Mouse (Mus musculus) ovary, postnatal 36 days (tissue): ENCODE data around the gene Vrk2.

Experiments used
- DNase-seq: peaks from one replicate; pipeline ENCODE4 v3.0.0; 2022; ENCODE audit warnings: low spot score, mixed read lengths

Gene Vrk2

GRCm38 (mm10) chr11:26551551-26551950, 42.2 kb downstream of the Vrk2 start:
- no peak for DNase-seq

- DNase-seq = no peak
Measured at GRCm38 (mm10) chr11:26537816-26538215, 56.0 kb downstream of the Vrk2 start.

DNA sequence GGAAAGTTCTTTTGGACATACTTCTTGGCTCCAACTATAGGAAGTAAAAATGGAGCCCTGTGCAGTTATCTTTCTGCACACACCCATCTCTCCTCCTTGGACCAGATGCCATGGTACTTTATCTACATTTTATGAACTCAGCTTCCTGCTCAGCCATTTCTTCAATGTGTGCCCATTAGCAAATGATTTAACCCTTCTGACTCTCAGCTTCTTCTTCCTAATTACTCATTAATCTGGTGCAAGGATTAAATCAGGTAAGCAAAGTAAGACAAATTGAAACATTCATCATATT, 60.0 kb downstream of the Vrk2 start:
- no peak for DNase-seq

DNA sequence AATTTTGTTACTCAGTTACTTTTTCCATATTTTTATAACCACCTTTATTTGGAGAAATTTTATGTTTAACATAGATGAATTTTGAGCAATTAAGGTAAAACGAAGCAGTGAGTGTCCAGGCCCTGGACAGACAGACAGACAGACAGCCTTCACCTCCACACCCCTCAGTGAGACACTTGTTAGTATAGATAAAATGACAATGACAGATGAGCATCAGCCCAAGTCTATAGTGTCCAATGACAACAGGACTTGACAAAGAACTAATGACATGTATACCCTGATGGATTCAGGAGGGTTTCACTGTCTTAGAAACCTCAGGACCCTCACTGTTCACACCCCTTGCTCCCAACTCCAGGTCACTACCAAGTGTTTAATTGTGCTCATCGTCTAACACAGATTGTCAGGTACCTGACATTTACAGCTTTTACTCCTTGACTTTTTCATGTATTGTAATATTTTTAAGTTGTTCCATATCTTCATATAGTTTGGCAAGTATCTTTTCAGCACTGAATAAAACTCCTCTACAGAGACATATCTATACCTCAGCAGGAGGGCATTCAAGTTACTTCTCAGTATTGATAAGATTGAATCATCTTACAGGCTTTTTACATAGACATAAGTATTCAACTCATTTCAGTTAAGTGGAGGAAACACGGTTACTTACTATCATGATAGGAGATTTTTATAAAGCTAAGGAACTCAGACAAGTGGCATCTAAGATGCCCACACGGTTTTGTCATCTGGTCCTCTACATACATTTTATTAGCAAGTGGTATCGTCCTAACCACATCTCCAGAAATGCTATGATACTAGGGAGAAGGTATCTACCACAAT, 60.6 kb downstream of the Vrk2 start:
- no peak for DNase-seq

DNA sequence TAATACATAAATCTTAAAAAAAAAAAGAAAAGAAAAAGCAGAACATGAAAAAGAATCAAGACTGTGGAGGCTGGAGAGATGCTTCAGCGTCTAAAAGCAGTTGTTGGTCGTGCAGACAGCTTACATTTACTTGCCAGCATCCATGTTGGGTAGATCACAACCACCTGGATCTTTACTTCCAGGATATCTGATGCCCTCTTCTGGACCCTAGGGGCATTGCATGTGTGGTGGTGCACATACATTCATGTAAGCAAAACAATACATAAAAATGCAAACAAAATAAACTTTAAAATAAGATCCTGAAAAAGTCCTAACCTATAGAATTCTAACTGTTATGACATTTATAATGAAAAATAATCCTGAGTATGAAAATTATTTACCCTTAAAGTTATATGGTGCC, 66.9 kb downstream of the Vrk2 start:
- DNase-seq = no peak

- no peak for DNase-seq
Measured at GRCm38 (mm10) chr11:26518991-26519390, 74.8 kb downstream of the Vrk2 start.

GRCm38 (mm10) chr11:26516086-26516485, 77.7 kb downstream of the Vrk2 start:
- no peak for DNase-seq

DNA sequence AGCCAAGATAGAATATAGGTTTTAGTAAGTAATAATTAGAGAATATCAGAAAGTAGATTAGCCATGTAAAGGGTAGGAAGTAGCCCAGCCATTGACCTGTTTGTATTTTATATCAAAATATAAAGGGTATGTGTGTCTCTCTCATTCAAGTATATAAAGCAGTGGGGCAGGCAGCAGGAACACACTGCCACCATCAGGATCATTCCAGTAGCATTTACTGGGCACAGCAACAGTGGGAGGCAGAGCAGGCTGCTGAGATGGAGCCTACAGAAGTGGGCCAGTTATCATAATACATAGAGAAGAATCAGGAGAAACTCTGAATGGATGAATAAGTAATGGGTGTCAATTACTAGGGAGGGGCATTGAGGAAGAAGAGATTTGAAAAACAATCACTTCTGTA, 80.1 kb downstream of the Vrk2 start:
- no peak for DNase-seq

- no peak for DNase-seq
Measured at GRCm38 (mm10) chr11:26495951-26496350, 97.8 kb downstream of the Vrk2 start.

DNA sequence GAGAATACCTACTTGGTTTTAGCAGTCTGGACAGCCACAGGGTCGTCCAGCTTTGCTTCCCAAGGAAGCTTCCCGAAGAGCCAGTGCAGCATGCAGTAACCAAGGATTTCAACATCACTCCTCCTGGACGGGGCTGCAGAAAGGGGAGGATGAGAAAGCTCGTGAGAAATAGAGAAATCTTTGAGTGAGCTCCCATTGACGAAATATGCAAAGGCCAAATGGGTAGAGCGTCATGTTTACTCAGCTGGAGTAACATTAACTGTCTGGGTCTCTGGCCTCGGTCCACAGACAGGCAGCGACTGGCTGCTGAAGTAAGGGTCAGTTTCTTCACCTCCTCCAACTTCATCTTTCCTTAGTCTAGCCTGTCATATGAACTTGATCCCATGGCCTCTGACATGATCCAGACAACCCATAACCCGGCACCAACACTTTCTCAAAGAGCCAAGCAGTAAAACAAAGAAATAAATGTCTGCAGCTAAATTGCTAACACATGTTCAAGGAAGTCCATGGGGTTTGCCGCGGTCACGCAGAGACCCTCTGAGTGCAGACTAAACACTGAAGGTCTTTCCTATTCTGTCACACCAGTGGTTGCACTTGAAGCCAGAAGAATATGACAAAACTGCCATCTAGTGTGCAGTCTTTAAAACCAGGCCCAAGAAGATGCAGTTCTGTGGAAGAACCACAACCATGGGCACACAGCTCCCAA, 103.9 kb downstream of the Vrk2 start:
- DNase-seq = peak; percentile 16

DNA sequence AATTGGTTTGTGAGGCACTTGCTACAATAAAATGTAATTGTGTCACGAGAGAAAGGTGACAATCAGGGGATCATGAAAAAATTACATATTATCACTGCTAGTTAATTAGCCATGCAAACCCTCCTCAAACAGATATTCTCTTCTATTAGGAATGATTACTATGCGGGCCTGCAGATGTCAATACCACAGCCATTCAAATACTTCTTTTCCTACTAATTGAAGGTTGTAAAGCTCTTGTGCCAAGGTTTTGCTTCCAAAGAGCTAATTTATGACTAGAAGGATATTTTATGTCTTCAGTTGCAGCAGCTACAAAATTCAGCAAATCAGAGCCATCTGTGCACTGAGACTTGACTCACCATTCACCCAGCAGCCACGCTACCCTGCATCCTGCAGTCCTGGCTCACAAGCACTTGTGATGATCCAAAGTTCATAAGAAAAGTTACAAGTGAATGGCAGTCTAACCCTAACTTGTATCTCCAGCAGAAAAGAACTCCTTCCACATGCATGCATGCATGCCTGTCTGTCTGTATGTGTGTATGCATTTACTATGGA, 112.0 kb downstream of the Vrk2 start:
- DNase-seq = no peak

DNA sequence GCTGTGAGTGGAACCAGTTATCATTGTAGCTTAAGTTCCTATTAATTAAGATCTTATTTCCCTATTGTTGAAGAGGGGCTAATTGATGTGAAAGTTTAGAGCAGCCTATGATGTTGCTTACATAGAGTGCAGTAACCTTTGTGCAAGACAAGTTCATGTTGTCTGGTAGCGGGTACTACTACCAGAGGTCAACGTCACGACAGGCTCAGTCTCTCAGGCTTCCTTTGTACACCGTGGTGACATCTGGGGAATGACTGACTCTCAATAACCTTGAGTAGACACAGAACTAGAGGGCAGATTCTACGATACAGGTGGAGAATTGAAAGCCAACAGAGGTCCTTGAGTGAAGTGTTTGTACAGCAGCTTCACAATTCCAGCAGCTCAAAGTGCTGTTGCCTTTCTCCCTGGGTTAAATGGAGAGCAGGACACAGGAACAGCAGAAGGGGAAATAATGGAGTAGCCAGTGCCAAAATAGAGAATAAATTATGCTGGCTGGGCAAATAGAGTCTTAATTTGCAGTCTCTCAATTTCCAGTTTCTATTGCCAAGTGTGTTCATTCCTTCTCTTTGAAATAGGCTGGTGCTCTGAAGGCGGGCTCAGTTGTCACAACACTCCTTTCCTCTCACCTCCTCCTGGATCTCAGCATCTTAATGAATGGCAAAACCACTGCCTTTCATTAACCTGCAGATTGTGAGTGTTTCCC, 116.6 kb downstream of the Vrk2 start:
- DNase-seq = no peak

- no peak for DNase-seq
Measured at GRCm38 (mm10) chr11:26454081-26454480, 139.7 kb downstream of the Vrk2 start.

- no peak for DNase-seq
Measured at GRCm38 (mm10) chr11:26452693-26453092, 141.1 kb downstream of the Vrk2 start.

DNA sequence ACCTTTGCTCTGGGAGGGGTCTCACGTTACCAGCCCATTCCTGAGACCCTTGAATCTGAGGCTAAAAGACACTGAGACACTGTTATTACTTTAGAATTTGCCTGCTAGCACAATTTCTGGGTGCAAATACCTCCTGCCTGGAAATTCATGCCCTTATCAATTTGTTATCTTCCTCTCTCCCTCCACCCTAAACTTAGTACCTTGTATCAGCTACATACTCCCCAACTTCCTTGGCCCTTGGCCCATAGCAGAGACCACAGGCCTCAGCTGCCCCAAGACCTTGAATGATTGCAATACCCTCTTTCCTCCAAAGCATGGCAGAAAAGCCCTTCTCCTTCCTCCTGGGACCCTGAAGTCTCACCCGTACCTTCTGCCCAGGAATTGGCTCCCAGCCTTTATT, 142.6 kb downstream of the Vrk2 start:
- no peak for DNase-seq

GRCm38 (mm10) chr11:26450636-26451035, 143.2 kb downstream of the Vrk2 start:
- DNase-seq = no peak

DNA sequence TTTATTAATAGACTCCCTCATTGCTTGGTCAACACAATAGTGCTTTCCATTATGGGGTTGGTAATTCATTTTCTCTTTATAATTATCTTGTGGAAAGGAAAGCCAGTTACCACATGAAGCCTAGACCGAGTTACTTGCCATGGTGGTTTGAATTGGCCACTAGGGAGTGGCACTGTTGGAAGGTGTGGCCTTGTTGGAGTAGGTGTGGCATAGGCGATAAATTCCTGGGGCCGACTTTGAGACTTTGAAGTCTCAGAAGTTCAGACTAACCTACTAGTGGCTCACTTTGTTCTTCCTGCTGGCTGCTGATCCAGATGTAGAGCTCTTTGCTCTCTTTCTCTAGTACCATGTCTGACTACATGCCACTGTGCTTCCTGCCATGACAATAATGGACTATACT, 144.0 kb downstream of the Vrk2 start:
- DNase-seq = no peak

DNA sequence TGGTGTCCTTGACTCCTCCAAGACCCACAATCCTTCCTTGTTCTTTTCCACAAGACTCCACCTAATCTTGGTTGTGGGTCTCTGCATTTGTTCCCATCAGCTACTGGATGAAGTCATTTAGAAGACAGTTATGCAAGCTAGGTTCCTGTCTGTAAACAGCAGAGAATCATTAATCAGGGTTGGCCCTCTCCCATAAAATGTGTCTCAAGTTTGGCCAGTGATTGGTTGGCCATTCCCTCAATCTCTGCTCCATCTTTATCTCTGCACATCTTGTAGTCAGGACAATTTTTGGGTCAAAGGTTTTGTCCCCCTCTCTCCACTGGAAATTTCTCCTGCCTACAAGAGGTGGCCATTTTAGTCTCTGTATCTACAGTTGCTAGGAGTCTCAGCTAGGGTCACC, 149.4 kb downstream of the Vrk2 start:
- no peak for DNase-seq

- DNase-seq = no peak
Measured at GRCm38 (mm10) chr11:26441121-26441520, 152.7 kb downstream of the Vrk2 start.

DNA sequence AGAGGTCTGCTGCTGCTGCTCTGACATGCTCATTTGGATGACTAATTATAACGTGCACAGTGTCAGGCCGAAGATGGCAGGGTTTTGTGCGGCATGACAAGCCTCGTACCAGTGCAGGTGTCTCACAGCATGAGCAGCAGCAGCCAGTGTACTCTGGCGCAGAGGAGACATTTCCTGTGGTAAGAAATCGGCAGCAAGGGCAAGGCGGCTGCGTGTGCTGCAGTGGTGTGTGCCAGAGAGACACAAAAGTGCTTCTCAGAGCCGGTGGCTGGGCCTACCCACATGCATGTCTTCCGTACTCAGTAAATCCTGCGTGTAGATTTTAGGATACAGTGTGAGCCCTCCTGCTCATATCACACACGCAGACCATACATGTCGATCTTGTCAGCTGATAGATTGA, 156.0 kb downstream of the Vrk2 start:
- no peak for DNase-seq

DNA sequence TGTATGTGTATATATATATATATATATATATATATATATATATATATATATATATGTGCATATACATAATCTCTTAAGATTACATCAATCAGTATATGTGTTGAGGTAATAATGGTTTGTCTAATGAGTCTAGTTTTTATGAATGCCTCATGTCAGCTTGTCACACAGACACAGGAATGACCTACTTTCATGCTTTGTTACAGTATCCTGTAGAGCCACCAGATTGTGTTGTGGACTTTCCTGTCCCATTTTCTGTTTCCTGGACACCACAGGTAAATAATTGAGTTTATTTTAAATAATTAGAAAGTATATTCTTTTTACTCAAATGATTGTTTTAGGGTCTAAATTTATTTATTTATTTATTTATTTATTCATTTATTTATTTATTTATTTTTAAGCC, 159.6 kb downstream of the Vrk2 start:
- no peak for DNase-seq

DNA sequence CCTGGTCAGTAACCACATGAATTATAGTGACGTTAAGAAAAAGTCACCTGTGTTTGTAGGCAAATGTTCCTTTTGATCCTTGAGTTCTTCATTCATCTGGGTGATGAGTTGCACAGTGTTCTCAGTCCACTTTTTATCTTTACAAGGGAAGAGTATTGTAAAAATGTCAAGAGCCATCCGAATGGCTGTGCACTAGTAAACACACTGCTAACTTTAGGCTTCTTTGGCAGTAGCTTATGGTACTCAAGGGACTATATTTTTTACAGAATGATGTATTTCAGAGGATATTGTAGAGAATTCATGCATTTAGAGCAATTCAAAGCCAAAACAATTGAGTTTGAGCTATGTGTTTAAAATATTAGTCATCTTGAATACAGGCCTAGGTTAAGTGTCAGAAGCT, 172.3 kb downstream of the Vrk2 start:
- no peak for DNase-seq
